Mouse (Mus musculus): Measurements from ENCODE around the gene Gm10188.

GRCm38 (mm10) chr1:132195100-132195499 is 34.5 kb downstream of the Gm10188 start:
- TF ChIP-seq CTCF (conservative IDR thresholded peaks at IDR 0.05; ENCODE audit: low read length) = no peak
- TF ChIP-seq POU5F1 (IDR thresholded peaks at IDR 0.05; ENCODE audit: borderline replicate concordance, low read length) = no peak
- no peak for TF ChIP-seq NANOG (IDR thresholded peaks at IDR 0.05; ENCODE audit: borderline replicate concordance, low read length)

All from E14TG2a.4 (cell line).